Mouse (Mus musculus) kidney, adult 8-10 months (tissue): ENCODE data around the gene Cldn18.

Experiments
- DNase-seq, 2 experiments: peaks; one replicate each; pipeline ENCODE4 v3.0.0; 2022

The Cldn18 gene

GRCm38 (mm10) chr9:99717134-99717533 lies at the start of gene Cldn18:
Cldn18 (minus strand) TSS chr9:99717267.
- DNase-seq, result no peak

DNA sequence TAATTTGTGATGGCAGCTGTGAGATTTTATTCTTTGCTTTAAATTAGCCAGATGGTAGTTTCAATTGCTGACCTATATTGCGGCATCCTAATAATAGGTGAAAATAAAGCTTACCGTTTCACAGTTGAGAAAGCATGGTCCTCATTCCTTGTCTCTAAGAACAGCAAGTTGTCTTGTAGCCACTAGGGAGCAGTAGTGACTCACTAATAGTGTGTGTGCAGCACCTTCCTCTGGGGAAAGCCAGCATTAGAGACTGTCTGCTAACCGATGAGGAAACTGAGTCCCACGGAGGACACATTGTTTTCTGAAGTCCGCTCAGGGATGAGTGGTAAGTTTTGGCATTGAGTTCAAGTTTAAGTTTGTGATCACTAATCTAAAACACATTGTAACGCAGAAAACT lies 46.5 kb upstream of the Cldn18 start:
- DNase-seq, result peak in 1 of 2 experiments; percentile 2

DNA sequence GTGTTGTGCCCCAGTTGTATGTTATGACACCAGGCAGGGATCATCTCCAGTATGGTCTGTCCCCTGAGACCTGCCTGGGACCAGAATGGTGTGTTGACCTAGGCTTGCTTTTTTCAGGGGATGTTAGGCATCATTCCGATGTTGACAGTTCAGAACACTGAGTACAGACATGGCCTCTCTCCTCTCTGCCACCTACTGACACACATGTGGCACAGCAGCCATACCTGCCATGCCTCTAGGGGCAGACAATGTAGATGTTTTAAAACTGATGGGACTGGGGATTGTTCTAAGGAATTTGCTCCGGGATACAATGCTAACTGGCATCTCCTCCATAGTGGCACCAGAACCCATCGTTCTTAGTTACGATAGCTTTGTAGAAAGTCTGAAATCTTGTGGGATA lies 33.2 kb upstream of the Cldn18 start:
- DNase-seq, result no peak

- DNase-seq, result no peak
Measured at GRCm38 (mm10) chr9:99748279-99748678, 31.2 kb upstream of the Cldn18 start.

DNA sequence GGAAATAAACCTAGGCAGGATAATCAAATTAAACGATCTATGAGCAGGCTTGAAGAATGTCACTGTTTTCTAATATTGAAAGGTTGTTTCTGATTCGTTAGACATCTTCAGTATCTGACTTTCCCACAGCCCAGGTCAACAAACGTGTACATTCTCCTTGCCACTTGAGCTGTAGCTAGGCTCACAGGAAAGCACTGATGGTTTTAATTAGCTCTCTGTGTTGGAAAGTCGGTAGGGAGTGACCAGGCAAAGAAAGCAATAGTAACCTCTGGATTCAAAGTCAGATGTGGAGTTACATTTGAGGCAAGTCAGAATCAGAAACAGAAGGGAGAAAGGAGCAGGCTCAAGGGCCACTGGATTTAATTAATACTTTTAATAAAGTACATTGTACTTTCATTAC lies 30.7 kb upstream of the Cldn18 start:
- no peak for DNase-seq

DNA sequence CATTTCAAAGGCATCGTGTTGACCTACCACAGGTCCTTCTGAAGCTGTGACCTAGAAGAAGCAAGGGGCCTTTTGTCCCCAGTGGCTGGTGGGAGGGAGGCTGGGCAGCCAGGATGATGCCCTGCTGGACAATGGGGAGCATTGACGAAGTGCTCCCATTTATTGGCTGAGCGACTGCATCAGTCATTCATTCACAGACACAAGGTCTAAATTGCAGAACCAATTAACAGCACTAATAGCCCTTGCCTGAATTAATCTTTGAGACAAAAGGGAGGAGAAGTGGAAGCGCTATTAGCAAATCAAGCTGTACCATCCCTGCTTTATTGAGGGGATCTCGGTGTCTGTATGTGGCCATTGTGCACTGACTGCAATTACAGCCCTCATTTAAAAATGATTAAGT lies 27.5 kb upstream of the Cldn18 start:
- no peak for DNase-seq

- peak; percentile 29 to 69 for DNase-seq
Measured at GRCm38 (mm10) chr9:99729943-99730646, 13.0 kb upstream of the Cldn18 start.

DNA sequence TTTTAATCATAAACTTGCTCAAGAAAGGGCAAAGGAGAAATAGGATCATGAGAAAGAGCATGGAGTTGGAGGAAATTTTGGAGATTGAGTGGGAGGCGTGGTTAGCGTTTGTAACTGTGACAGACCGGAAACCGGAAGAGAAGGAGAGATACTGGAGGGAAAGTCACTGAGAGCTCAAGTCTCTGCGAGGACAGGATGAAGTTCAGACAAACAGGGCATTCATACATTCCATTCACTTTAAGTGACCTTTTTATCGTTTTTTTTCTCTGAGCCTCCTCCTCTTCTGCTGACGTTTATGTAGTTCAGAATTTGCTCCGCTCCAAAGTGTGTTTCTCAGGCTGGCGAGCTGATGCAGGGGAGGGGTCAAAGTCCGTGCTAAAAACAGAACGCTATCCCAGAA lies 10.8 kb upstream of the Cldn18 start:
- no peak for DNase-seq

- DNase-seq, result no peak
Measured at GRCm38 (mm10) chr9:99725278-99725677, 8.2 kb upstream of the Cldn18 start.

GRCm38 (mm10) chr9:99720011-99720410 lies 2.9 kb upstream of the Cldn18 start:
- no peak for DNase-seq

GRCm38 (mm10) chr9:99710297-99710696 lies 6.8 kb downstream of the Cldn18 start:
- DNase-seq, result no peak

DNA sequence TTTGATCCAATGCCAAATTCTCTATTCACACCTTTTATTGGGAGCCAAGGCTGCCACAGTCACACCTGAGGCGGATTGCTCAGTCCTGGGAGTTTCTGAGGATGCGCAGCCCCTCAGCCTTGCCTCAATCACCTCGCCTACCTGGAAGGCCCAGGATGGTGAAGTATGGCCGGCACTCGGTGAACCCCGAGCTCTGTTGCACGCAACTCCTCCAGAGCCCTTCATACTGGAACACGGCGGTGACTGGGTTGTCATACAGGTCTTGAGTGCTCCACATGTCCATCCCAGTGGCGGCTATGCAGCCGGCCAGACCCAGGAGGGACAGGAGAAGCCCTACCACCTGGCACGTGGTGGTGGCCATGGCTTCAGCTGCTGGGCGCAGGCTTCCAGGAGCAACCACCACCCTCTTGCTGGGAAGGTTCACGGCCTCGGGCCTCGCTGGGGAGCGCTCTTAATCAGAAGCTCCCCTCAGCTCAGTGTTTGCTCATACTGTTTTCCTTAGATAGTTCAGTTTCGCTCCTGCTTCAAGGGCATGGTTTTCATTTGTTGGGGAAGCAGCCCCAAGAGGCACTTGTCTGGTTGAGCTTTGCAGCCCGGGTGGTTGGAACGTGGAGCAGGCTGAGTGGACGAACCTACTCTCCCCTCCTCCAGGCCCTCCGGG lies 7.3 kb downstream of the Cldn18 start:
- no peak for DNase-seq

DNA sequence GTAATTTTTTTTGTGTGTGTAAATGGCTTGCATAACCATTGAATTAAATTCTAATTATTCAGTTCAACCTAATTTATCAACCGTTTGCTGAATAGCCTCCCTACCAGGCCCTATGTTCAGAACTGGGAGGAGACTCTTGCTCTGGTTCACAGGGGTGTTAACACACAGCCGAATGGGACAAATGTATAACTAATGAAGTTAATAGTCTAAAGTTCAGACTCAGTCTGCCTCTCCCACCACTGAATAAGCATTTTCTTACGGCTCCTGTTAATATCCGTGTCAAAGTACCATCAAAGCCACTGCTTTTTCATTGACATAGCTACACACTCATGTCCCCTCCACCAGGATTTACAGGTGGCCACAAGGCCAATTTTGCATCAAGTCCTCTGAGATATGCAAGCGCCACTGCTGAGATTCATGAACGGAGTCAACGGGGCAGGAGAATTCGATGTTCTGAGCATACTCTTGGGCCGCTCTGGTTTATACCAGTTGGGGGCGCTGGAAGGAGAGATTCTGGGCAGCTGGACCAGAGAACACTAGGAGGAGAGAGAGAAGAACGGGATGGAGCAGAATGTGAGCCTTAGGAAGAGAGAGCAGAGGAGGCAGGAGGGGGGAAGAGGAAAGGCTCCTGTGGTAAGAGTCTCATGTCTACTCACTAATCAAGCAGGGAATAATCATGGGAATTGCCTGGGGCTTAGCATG lies 9.5 kb downstream of the Cldn18 start:
- peak; percentile 57 to 59 for DNase-seq

GRCm38 (mm10) chr9:99706264-99706663 lies 10.8 kb downstream of the Cldn18 start:
- DNase-seq, result no peak

- DNase-seq, result no peak
Measured at GRCm38 (mm10) chr9:99703711-99704110, 13.4 kb downstream of the Cldn18 start.

DNA sequence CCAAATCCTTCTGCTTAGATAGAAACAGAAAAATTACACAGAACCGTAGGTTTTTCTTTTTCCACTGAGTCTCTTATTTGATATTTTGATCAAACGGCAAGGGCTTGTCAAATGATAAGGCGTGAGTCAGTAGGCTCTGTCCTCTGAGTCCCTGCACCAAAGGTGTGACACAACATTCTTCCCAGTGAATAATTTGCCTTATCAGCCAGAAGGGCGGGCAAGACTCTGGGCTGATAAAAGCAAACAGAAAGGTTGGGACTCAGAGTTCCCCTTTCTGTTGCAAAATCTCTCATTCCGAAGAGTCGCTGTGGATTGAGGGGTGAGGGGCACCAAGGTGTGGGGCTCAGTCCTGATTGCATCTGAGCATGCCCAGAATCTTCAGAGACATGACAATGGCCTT lies 14.9 kb downstream of the Cldn18 start:
- no peak for DNase-seq

DNA sequence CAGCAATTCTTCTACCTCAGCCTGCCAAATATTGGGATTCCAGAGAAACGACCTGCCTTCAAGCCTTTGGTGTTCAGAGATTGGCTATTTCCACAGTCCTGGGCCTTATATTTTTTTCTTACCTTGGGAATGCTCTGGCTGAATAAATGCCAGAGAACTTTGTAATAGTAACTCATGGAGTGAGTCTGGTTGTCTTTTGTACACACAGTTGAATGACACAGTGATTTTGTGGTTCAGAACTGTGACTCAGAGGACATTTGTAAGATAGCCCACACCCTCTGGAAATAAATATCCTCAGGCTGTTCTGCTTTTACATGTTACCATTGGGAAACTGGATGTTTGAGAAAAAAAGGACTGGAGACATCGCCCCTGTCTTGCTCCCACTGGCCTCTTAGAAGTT lies 15.9 kb downstream of the Cldn18 start:
- DNase-seq, result no peak

- DNase-seq, result no peak
Measured at GRCm38 (mm10) chr9:99699752-99700389, 17.2 kb downstream of the Cldn18 start.

- no peak for DNase-seq
Measured at GRCm38 (mm10) chr9:99694961-99695360, 22.1 kb downstream of the Cldn18 start.

- peak; percentile 43 to 63 for DNase-seq
Measured at GRCm38 (mm10) chr9:99690386-99690785, 26.7 kb downstream of the Cldn18 start.

GRCm38 (mm10) chr9:99689796-99690195 lies 27.3 kb downstream of the Cldn18 start:
- peak in 1 of 2 experiments; percentile 17 for DNase-seq

DNA sequence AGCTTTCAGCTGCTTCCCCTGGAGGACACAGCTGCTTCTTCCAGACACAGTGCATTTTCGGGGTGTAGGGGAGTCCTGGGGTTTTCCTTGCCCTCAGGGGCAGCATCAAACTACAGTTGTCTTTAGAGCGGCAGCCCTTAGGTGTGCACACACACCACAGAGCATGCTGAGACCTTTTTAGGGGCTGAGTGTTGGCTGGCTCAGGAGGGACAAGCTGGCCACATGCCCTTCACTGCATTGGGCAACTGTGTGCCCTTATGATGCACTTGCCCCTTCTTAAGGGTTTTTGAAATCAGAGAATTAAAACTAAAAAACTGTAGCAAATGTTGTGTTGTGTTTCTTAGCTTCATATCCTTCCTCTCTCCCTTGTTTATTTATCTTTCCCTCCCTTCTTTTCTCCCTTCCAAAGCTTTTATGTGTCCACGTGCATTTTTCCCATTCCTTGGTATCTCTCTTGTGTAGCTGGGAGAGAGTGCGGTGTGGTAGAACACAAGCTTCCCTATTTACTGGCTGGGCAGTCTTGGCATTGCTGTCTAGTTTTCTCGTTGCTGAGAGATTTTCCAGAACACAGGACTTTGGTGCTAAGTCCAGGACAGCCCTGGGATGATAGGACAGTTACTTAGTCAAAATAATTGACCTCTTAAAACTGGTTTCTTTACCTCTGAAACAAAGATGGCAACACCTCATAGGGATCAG lies 31.4 kb downstream of the Cldn18 start:
- DNase-seq, result no peak

GRCm38 (mm10) chr9:99685061-99685521 lies 32.0 kb downstream of the Cldn18 start:
- DNase-seq, result no peak
